Mouse (Mus musculus): Measurements from ENCODE around the gene Gm10842. TPM values are rescaled to one million over a fixed set of nuclear protein-coding genes. Genes with fewer than 3 reads are reported as not detected.

The Gm10842 gene
- total and polyA plus RNA-seq, 3 experiments: not detected

- H3K36me3 ChIP-seq (replicated peaks): peaks cover 47% of the 10 kb centered on the region
- no peaks in the 10 kb centered on the region for H3K9me3 ChIP-seq (replicated peaks)
- H3K4me1 ChIP-seq (ENCODE audit: insufficient read depth, low read depth, low read length): peaks cover 28% of the 10 kb centered on the region
- no peak for TF ChIP-seq POLR2AphosphoS5 (IDR thresholded peaks at IDR 0.05; ENCODE audit: insufficient replicate concordance, low read depth, low read length)
- no peak for TF ChIP-seq CTCF (IDR thresholded peaks at IDR 0.05; ENCODE audit: low read depth, low read length)
- TF ChIP-seq GATA1 (IDR thresholded peaks at IDR 0.05; ENCODE audit: borderline replicate concordance, low read length): no peak
- TF ChIP-seq GATA2 (IDR thresholded peaks at IDR 0.05; ENCODE audit: borderline replicate concordance, low read depth, low read length): no peak
- no peak for TF ChIP-seq TAL1 (conservative IDR thresholded peaks at IDR 0.05; ENCODE audit: low read depth, low read length)
- ATAC-seq (ENCODE audit: extremely low read depth, insufficient number of reproducible peaks, low FRiP score, poor library complexity, severe bottlenecking) (no peak), DNase-seq (ENCODE audit: low spot score) (no peak)
- no peaks in the 10 kb centered on the region for H3K27me3 ChIP-seq (ENCODE audit: insufficient read depth, low read length)
- H3K4me3 ChIP-seq (ENCODE audit: low read depth, low read length): no peak overlapping the region
Observed at GRCm38 (mm10) chr11:105184678-105185077, 38.0 kb downstream of the Gm10842 start.

DNA sequence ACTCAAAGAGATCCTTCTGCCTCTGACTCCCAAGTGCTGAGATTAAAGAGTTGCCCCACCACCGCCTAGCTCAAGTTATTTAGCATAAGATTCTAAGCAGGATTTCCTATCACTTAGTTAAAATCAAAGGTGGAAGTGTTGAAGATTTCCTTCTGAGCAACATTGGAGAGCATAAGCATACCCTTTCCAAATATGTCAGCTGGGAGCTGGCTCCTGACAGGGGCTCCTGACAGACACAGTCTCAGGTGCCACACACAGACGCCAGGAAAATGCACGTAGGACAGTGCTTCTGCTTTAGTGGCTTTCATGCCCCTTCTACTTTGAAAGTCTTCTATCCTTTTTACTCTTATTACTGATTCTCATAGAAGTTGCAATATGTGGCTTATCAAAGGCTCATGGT is 45.5 kb downstream of the Gm10842 start:
- Histone ChIP-seq H3K4me1 (ENCODE audit: insufficient read depth, low read depth, low read length) (peaks cover 27% of the 10 kb centered on the region), H3K36me3 (replicated peaks) (peaks cover 74% of the 10 kb centered on the region), H3K4me3 (ENCODE audit: low read depth, low read length) (no peak overlapping the region), H3K9me3 (replicated peaks) (no peaks in the 10 kb centered on the region), H3K27me3 (ENCODE audit: insufficient read depth, low read length) (no peaks in the 10 kb centered on the region)
- TF ChIP-seq GATA2 (IDR thresholded peaks at IDR 0.05; ENCODE audit: borderline replicate concordance, low read depth, low read length): no peak
- TF ChIP-seq TAL1 (conservative IDR thresholded peaks at IDR 0.05; ENCODE audit: low read depth, low read length): no peak
- no peak for TF ChIP-seq CTCF (IDR thresholded peaks at IDR 0.05; ENCODE audit: low read depth, low read length)
- no peak for TF ChIP-seq GATA1 (IDR thresholded peaks at IDR 0.05; ENCODE audit: borderline replicate concordance, low read length)
- no peak for TF ChIP-seq POLR2AphosphoS5 (IDR thresholded peaks at IDR 0.05; ENCODE audit: insufficient replicate concordance, low read depth, low read length)
- ATAC-seq (ENCODE audit: extremely low read depth, insufficient number of reproducible peaks, low FRiP score, poor library complexity, severe bottlenecking) (no peak), DNase-seq (ENCODE audit: low spot score) (no peak)

Other genes with a start within 250 kb of the Gm10842 start
- 0.39 TPM in 1 of 2 replicates, not detected in the other for gene Efcab3, start 83.3 kb upstream of the Gm10842 start, total RNA-seq (2014; fragmentation: Nextera tagmentation)
- gene Efcab3, start 83.3 kb upstream of the Gm10842 start, total RNA-seq (2017): not detected in 2 replicates
- not detected in 2 replicates for gene Efcab3, start 83.3 kb upstream of the Gm10842 start, polyA plus RNA-seq (2012)
- 59.2 and 62.9 TPM in 2 replicates for gene Mettl2, start 20.5 kb upstream of the Gm10842 start, total RNA-seq (2014; fragmentation: Nextera tagmentation)
- gene Mettl2, start 20.5 kb upstream of the Gm10842 start, total RNA-seq (2017): 35.5 and 40.4 TPM in 2 replicates
- gene Mettl2, start 20.5 kb upstream of the Gm10842 start, polyA plus RNA-seq (2012): 14.0 and 14.9 TPM in 2 replicates
- gene Tlk2, start 31.9 kb downstream of the Gm10842 start, total RNA-seq (2014; fragmentation: Nextera tagmentation): 187 and 232 TPM in 2 replicates
- 95.9 and 102 TPM in 2 replicates for gene Tlk2, start 31.9 kb downstream of the Gm10842 start, total RNA-seq (2017)
- 20.4 and 23.3 TPM in 2 replicates for gene Tlk2, start 31.9 kb downstream of the Gm10842 start, polyA plus RNA-seq (2012)
- gene Mrc2, start 145.8 kb downstream of the Gm10842 start, total RNA-seq (2014; fragmentation: Nextera tagmentation): not detected in 2 replicates
- 0.27 TPM in 1 of 2 replicates, not detected in the other for gene Mrc2, start 145.8 kb downstream of the Gm10842 start, total RNA-seq (2017)
- gene Mrc2, start 145.8 kb downstream of the Gm10842 start, polyA plus RNA-seq (2012): not detected in 2 replicates